ENCODE assay signal across 1 mouse cellular context in genomic region chr12:84398629-84399028, GRCm38 (mm10).
TF ChIP-seq lines count a peak whose summit lies in the region.

No protein-coding gene starts in this region.

TF ChIP-seq in CH12.LX, 34 proteins besides CTCF, POLR2A, EP300 and RAD21:
- TF ChIP-seq USF1 (IDR thresholded peaks at IDR 0.05; ENCODE audit: low read depth, low read length) (no peak), MAFK (IDR thresholded peaks at IDR 0.05; ENCODE audit: insufficient replicate concordance, low read length) (peak; percentile 34; the same call in 1 of the 2 replicates)
